Mouse (Mus musculus) adrenal gland, adult (tissue): ENCODE measurements around the gene Clasp2.

Experiments
- DNase-seq, 2 experiments: peaks; one replicate each; pipeline ENCODE4 v3.0.0; 2022 to 2023; ENCODE audit warnings: low spot score in 1 of 2; ENCODE audit not compliant: inconsistent age in 2 of 2

The Clasp2 gene

GRCm38 (mm10) chr9:113930534-113931374 is 189.5 kb downstream of the Clasp2 start, which contains the start of gene Ubp1:
TSS of gene Ubp1 (plus strand) at chr9:113930934.
- peak; percentile 98 to 99 for DNase-seq

GRCm38 (mm10) chr9:113931375-113932099 is 190.3 kb downstream of the Clasp2 start:
- DNase-seq = peak; percentile 68 to 80

- DNase-seq = no peak
Observed at GRCm38 (mm10) chr9:113932100-113932470, 190.8 kb downstream of the Clasp2 start.

GRCm38 (mm10) chr9:113932501-113932900 is 191.2 kb downstream of the Clasp2 start:
- DNase-seq = peak; percentile 29 to 80

- DNase-seq = no peak
Observed at GRCm38 (mm10) chr9:113935638-113936037, 194.4 kb downstream of the Clasp2 start.

GRCm38 (mm10) chr9:113939063-113939850 is 198.0 kb downstream of the Clasp2 start:
- no peak for DNase-seq

GRCm38 (mm10) chr9:113941103-113941805 is 200.0 kb downstream of the Clasp2 start:
- DNase-seq = no peak

GRCm38 (mm10) chr9:113943372-113943771 is 202.1 kb downstream of the Clasp2 start:
- no peak for DNase-seq

- DNase-seq = no peak
Observed at GRCm38 (mm10) chr9:113947216-113947615, 205.9 kb downstream of the Clasp2 start.

- DNase-seq = no peak
Observed at GRCm38 (mm10) chr9:113957777-113958176, 216.5 kb downstream of the Clasp2 start.

GRCm38 (mm10) chr9:113963718-113964117 is 222.4 kb downstream of the Clasp2 start:
- no peak for DNase-seq

GRCm38 (mm10) chr9:113964415-113964814 is 223.1 kb downstream of the Clasp2 start:
- DNase-seq = no peak

- no peak for DNase-seq
Observed at GRCm38 (mm10) chr9:113966838-113967237, 225.6 kb downstream of the Clasp2 start.

- DNase-seq = no peak
Observed at GRCm38 (mm10) chr9:113968967-113969366, 227.7 kb downstream of the Clasp2 start.
